Mouse (Mus musculus) cortical plate, adult 2 months (tissue): ENCODE results near the gene Kif1a. TPM values are rescaled to one million over a fixed set of nuclear protein-coding genes. Genes with fewer than 3 reads are reported as not detected.

Experiments used
- H3K27ac ChIP-seq: fragments of 200-500 bp; 2 replicates; pipeline ENCODE4 v1.5.1; 2012; ENCODE audit warnings: low read length, control low read depth, inconsistent platforms; ENCODE audit not compliant: insufficient read depth
- H3K4me1 ChIP-seq: fragments of 200-500 bp; 2 replicates; pipeline ENCODE4 v1.6.1; 2011; ENCODE audit warnings: low read length; ENCODE audit not compliant: control insufficient read depth, insufficient read depth
- H3K4me3 ChIP-seq: fragments of 200-500 bp; 2 replicates; pipeline ENCODE4 v1.5.1; 2011; ENCODE audit warnings: mild to moderate bottlenecking, low read length, control low read depth; ENCODE audit not compliant: insufficient read depth
- CTCF ChIP-seq: fragments of 200-500 bp; IDR thresholded peaks from 2 replicates; pipeline ENCODE4 v1.5.1; 2011; ENCODE audit warnings: mild to moderate bottlenecking, control low read depth, low read length; ENCODE audit not compliant: insufficient read depth; ENCODE audit errors: extremely low read depth
- POLR2A ChIP-seq: fragments of 200-500 bp; IDR thresholded peaks from 2 replicates; pipeline ENCODE4 v1.6.1; 2011; ENCODE audit warnings: mild to moderate bottlenecking, low read length, control low read depth; ENCODE audit not compliant: insufficient read depth; ENCODE audit errors: extremely low read depth
- polyA plus RNA-seq: library from polyadenylated mRNA; depleted of rRNA; stranded (reverse); fragments of >200 nt; gene quantifications from 2 replicates; pipeline ENCODE4 v1.2.3, GENCODE M21; 2012

Gene Kif1a
- polyA plus RNA-seq, 1 experiment = 356 TPM

DNA sequence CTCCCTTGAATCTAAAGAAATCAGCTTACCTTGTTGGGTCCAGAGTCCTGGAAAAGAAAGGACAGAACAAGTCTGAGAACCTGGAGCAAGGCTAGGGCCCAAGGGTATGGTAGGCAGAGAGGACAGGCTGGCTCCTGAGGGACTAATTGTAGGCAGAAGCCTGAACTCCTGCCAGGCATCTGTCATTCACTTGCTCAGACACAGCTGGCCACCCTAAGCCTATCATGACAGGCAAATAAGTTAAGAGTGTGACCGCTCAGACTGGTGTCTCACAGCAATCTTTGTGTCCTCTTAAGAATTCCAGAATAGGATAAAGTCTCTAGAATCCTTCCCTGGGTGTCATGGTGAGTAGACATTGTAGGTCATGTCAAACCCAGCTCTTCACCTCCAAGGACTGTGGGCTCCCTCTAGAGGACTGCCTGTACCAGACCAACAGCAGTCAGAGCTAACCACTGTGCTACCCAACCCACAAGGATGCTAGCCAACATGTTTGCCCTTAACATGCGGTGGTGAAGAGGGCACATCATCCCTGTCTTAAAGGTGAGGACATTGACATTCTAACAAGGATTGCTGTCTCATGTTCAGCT is 29.4 kb downstream of the Kif1a start:
- Histone ChIP-seq H3K27ac (no peak overlapping the region), H3K4me1 (peaks cover 2% of the 10 kb centered on the region; the same call in 1 of the 2 replicates), H3K4me3 (no peak overlapping the region)
- TF ChIP-seq POLR2A = no peak
- peak; percentile 27; the same call in 1 of the 2 replicates for TF ChIP-seq CTCF

DNA sequence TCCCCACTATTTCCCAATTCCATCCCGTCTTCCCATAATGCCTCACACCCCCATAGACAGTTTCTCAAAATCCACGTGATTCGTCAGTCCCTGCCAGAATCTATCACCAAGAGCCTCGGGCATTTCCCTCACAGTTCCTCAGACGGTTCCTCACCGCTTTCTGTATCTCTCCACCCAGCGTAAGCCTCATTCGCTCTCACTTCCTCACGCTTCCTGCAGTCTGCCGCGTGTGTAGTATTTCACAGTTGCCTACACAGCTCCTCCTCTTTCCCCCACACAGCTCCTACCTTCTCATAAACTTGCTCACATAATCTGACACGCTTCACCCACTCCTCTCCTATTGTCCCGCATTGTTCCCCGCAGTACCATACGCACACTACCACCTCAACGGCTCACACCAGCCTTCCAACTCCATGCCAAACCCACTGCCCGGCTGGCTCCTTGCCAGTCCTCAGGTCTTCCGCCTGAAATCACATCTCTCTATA is 30.2 kb downstream of the Kif1a start:
- no peak overlapping the region for H3K27ac ChIP-seq
- H3K4me3 ChIP-seq = no peak overlapping the region
- TF ChIP-seq POLR2A = no peak
- no peak for TF ChIP-seq CTCF
- peaks cover 2% of the 10 kb centered on the region; the same call in 1 of the 2 replicates for H3K4me1 ChIP-seq

DNA sequence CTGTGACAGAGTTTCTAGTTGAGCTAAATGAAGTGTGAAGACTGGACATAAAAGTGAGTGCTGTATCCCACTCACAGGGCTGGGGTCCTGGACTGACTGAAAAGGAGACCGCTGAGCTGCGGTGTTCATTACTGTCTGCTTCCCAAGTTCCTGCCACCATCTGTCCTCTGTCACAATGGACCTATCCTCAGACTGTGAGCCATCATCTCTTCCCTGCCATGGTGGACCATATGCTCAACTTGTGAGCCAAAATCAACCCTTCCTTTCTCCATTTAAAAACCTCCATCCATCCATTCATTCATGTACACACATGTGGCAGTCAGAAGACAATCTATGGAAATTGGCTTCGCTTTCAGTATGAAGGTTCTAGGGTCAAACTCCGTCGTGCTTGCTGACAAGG is 30.9 kb downstream of the Kif1a start:
- Histone ChIP-seq H3K4me3 (no peak overlapping the region), H3K4me1 (peaks cover 2% of the 10 kb centered on the region; the same call in 1 of the 2 replicates), H3K27ac (no peak overlapping the region)
- no peak for TF ChIP-seq CTCF

DNA sequence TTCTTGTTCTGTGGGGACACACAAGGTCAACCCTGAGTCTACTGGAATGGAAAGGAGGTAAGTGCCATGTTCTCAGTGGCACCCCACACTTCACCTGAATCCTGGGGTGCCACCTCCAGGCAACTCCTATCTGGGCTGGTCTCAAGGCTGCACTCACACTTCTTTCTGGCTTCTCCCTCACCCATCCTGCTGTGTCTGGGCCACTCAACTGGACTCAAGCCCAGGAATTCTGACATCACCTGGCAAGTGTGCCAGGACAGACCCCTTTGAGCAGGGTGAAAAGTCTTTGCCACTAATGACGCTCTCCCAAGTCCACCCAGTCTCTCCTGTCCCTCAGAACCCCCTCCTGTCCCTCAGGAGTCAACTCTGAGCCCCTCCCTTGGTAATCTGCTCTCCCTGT is 33.2 kb downstream of the Kif1a start:
- H3K4me1 ChIP-seq = peaks cover 2% of the 10 kb centered on the region; the same call in 1 of the 2 replicates
- no peak overlapping the region for H3K27ac ChIP-seq
- TF ChIP-seq CTCF = no peak
- no peak for TF ChIP-seq POLR2A
- no peak overlapping the region for H3K4me3 ChIP-seq

DNA sequence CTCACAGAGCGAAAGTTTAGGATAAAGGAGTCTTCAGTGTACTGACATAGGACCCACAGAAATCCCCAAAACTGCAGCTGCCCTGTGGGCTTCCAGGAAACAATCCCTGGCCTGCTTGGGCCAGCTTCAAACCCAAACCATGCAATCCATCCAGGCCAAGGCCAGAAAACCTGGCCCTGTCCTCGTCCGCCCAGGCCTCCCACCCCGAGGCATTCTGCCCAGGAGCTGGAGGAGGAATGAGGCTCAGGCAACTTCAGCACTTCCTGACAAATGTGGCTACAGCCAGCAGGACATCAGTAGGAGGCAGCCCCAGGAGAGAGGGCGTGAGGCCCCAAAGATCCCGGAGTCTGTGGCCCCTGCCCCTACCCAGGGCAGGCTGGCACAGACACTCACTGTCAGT is 36.1 kb downstream of the Kif1a start:
- Histone ChIP-seq H3K4me3 (no peak overlapping the region), H3K4me1 (no peaks in the 10 kb centered on the region), H3K27ac (no peak overlapping the region)
- TF ChIP-seq CTCF = no peak
- no peak for TF ChIP-seq POLR2A

DNA sequence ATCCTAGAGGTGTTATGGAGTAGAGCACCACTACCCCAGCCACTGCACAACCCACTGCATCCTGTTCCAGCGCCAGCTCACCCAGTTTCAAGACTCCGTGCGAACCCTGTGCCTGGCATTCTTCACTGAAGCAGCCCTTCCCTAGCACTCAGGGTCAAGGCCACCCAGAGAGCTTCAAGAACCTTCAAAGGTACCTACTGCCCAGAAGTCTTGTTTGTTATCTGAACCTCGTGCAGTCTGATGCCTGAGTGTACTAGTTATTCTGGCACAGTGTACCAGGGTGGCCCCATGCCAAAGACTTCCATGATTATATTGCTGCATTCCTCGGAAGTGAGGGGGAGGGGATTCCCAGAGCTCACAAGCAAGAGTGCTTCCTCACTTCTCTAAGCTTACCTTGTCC is 38.1 kb downstream of the Kif1a start:
- no peak for TF ChIP-seq CTCF
- no peak for TF ChIP-seq POLR2A
- Histone ChIP-seq H3K4me1 (no peaks in the 10 kb centered on the region), H3K4me3 (no peak overlapping the region), H3K27ac (no peak overlapping the region)

DNA sequence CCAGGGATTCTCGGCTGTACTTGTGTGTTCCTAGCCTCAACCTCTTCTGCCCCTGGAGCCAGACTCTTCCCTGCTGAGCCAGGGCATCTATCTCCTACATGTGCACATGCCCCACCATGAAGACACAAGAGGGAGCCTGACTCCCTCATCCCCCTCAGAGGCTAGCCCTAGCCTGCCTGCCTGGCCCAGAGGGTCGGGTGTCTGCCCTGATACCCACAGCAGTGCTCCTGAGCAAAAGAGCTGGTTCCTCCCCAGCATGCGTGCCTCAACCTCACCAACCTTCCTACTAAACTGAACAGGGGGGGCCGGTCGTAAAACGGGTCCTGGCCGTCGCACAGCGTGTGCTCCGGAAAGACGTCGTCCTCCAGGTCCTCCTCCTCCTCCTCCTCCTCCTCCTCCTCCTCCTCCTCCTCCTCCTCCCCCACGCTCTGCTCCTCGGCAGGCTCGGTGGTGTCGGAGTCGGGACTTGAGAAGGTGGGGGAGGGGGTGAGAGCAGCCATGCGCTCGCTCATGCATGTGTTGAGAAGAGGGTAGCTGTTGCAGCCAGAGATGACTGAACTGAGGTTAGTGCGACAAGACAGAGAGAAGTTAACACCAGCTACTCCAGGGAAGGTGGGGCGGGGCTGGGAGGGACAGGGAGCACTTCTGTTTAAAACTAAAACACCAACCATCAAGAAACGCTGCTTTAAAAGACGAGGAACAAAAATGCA is 50.5 kb downstream of the Kif1a start:
- no peak overlapping the region for H3K4me3 ChIP-seq
- no peak overlapping the region for H3K27ac ChIP-seq
- peaks cover 4% of the 10 kb centered on the region; the same call in 1 of the 2 replicates for H3K4me1 ChIP-seq
- TF ChIP-seq POLR2A (no peak), CTCF (no peak)

DNA sequence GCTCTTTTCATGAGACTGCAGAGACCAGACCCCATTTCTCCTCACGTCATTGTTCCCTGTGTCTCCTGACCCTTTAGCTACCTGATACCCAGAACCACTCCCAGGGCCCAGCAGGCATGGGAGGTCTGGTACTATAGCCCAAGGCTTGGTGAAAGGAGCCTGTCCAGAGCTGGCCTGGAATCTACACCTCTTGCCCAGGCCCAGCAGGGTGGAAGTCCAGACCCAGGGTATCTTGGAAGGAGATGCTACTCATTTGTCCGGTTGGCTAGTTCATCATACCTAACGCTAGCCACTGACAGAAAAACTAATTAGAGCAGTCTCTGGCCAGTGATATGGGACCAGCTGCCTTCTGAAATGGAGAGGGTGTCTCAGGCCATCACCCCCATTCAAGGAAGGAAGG is 51.7 kb downstream of the Kif1a start:
- no peak overlapping the region for H3K4me3 ChIP-seq
- peaks cover 4% of the 10 kb centered on the region; the same call in 1 of the 2 replicates for H3K4me1 ChIP-seq
- no peak for TF ChIP-seq POLR2A
- TF ChIP-seq CTCF = no peak
- no peak overlapping the region for H3K27ac ChIP-seq

DNA sequence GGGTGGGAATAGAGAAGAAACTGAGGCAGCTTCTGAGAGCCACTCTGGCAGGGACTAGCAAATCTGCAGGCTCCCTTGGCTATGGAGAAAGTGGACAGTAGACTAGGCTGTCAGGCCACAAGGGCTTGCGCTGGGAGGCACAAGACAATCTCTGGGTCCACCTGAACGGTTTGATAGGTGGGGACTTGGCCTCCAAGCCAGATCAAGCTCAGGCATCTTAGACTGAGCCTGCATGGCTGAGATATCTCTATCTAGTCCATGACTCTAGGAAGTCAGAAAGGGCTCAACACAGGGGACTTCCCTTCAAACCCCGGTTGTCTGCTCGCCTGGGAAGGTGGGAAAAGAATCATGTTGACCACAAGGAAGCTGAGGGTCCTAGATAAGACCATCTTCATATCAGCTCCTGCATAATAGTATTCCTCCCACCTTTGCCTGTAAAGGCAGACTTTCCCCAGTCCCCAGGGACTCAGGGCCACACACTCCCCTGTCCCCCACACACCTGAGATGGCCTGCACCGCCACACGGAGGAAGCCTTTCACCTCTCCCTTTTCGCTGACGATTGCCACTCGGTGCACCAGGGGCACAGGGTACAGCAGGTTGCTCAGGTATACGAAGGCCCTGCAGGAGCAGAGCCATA is 55.5 kb downstream of the Kif1a start:
- H3K27ac ChIP-seq = no peak overlapping the region
- no peak for TF ChIP-seq CTCF
- no peak for TF ChIP-seq POLR2A
- peaks cover 4% of the 10 kb centered on the region; the same call in 1 of the 2 replicates for H3K4me1 ChIP-seq
- no peak overlapping the region for H3K4me3 ChIP-seq

DNA sequence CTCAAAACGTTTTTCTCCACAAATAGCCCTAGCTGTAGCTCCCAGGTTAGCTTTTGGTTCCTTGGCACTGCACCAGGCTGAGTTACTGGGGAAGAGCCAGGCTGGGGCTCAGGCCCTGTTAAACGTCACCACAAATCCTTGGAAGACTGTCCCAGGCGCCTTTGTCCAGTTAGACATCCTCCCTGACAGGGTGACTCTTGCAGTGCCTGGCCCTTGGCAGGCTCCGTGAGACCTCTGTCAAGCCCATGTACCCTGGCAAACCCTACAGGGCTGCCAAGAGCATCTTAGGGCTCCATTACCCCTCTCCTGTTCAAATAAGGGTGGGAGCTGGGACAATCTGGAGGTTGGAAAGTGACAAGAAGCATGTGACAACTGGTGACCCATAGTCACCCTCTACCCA is 65.8 kb downstream of the Kif1a start:
- TF ChIP-seq CTCF (no peak), POLR2A (no peak)
- H3K27ac ChIP-seq = no peak overlapping the region
- 0 out of 2 replicates have a peak, but pooled peaks cover under 1% of the 10 kb centered on the region for H3K4me1 ChIP-seq
- H3K4me3 ChIP-seq = no peak overlapping the region
